Mouse (Mus musculus) common myeloid progenitor, adult 5-6 weeks (primary cell): ENCODE measurements around the gene Gm10330. TPM values are rescaled to one million over a fixed set of nuclear protein-coding genes. Genes with fewer than 3 reads are reported as not detected.
"Not testable (repeated sequence)": the region's sequence is repeated elsewhere in the genome, so short reads cannot be mapped to it uniquely, and the experiment has no call there.

Source experiments
- ATAC-seq: replicated peaks from 2 replicates; pipeline ENCODE4 v1.8.0; 2016; ENCODE audit warnings: low read depth, mild to moderate bottlenecking, moderate TSS enrichment, inconsistent platforms; ENCODE audit not compliant: poor library complexity, severe bottlenecking
- total RNA-seq: library from RNA; stranded (forward); fragments of 200-1000, 187-1606 nt; gene quantifications from 2 replicates; pipeline ENCODE4 v1.2.3, GENCODE M21; 2017

Gm10330 gene
- not detected in 2 replicates for total RNA-seq

DNA sequence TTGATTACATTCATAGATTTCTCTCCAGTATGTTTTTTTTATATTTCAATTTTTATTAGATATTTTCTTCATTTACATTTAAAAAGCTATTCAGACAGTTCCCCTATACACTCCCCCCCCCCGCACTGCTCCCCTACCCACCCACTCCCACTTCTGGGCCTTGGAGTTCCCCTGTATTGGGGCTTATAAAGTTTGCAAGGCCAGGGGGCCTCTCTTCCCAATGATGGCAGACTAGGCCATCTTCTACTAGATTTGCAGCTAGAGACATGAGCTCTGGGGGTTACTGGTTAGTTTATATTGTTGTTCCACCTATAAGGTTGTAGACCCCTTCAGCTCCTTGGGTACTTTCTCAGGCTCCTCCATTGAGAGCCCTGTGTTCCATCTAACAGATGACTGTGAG is at the start of gene Gm10330:
Gm10330 (minus strand) TSS at position 101 of the 400 bp plus-strand sequence.
- ATAC-seq = not testable (repeated sequence)

DNA sequence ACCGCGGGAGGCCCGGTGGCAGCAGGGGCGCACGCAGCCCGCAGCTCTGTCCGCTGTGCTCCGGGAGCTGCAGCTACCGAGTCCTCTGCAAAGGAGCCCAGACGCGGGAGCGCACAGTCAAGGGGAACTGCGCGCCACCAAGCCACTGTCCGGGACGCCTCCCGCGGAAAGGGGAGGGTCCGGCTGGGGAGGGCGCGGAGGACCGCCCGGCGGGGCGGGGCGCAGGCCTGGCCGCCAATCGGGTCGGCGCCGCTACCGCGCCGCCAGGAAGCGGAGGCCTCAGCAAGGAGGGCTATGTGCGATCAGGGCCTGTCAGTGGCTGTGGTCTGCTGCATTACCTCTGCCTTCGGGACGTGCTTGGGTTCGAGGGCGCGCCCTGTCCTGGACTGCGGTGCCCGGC is 20.7 kb upstream of the Gm10330 start:
- ATAC-seq = not testable (repeated sequence)

DNA sequence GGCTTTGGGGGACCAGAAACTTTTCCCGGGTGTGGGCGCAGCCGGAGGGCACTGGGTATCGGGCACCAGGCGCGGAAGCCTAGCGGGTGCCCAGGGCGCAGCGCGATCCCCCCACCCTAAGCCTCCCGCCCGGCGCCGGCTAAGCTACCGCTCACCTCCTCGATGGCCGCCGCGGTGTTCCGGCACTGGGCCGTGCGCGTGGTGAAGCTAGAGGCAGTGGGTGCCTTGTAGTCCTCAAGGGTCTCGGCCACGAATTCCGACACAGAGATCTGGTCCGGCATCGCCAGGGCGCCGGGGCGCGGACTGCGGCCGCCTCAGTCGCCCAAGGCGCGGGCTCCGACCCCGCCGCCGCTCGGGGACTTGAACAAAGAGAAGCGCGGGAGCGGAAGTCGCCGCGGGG is 20.3 kb upstream of the Gm10330 start:
- ATAC-seq = not testable (repeated sequence)
